Mouse (Mus musculus): Measurements from ENCODE around the gene Rccd1.

DNA sequence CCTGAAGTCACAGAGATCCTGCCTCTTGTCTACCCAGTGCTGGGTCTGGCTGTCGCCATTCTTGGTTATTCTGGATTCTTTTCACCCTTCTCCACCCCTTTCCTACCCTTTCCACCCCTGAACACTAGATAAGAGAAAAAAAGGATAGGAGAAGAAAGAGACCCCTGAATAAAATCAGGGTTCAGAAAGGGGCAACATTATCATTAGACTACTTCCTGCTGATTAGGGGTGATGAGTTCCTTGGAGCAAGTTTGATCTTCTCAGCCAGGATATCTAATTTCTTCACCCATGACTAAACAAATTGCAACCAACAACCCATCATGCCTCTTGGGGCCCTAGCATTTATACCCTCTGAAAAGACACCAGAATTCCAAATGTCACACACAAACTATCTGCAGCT is 56.5 kb downstream of the Rccd1 start:
- TF ChIP-seq CTCF (IDR thresholded peaks at IDR 0.05) (no peak), EP300 (IDR thresholded peaks at IDR 0.05) (no peak)

All from lung, postnatal 0 days (tissue).